Mouse (Mus musculus): ENCODE results near the gene Ankrd44. TPM values are rescaled to one million over a fixed set of nuclear protein-coding genes. Genes with fewer than 3 reads are reported as not detected.

Ankrd44 gene
- polyA plus RNA-seq, 1 experiment from 2014 or later, result 4.3 TPM

- 94% methylated on average over 3 of the region's 3 CpGs for WGBS
- H3K4me2 ChIP-seq (ENCODE audit: low read length), result no peak overlapping the region
- H3K4me1 ChIP-seq (replicated peaks; ENCODE audit: insufficient read depth, low read length), result no peaks in the 10 kb centered on the region
- TF ChIP-seq CTCF (IDR thresholded peaks at IDR 0.05; ENCODE audit: low read depth), result no peak
- no peaks in the 10 kb centered on the region for H3K9me3 ChIP-seq (replicated peaks; ENCODE audit: low read length)
- H3K4me3 ChIP-seq (replicated peaks; ENCODE audit: low read depth, low read length), result no peak overlapping the region
- H3K36me3 ChIP-seq (ENCODE audit: insufficient read depth, low read length), result no peaks in the 10 kb centered on the region
- ATAC-seq (replicated peaks; ENCODE audit: low FRiP score, low read depth) (no peak), DNase-seq (ENCODE audit: low spot score) (no peak)
- H3K27me3 ChIP-seq (ENCODE audit: insufficient read depth, low read length), result no peaks in the 10 kb centered on the region
- H3K27ac ChIP-seq, result no peak overlapping the region
- no peak overlapping the region for H3K9ac ChIP-seq (ENCODE audit: low read depth, low read length)
Observed at GRCm38 (mm10) chr1:54737472-54737871, 188.7 kb downstream of the Ankrd44 start.

GRCm38 (mm10) chr1:54734917-54735664 lies 191.1 kb downstream of the Ankrd44 start:
- Histone ChIP-seq H3K9ac (ENCODE audit: low read depth, low read length) (no peak overlapping the region), H3K27ac (no peak overlapping the region), H3K4me2 (ENCODE audit: low read length) (no peak overlapping the region), H3K36me3 (ENCODE audit: insufficient read depth, low read length) (no peaks in the 10 kb centered on the region), H3K9me3 (replicated peaks; ENCODE audit: low read length) (no peaks in the 10 kb centered on the region), H3K27me3 (ENCODE audit: insufficient read depth, low read length) (no peaks in the 10 kb centered on the region), H3K4me1 (replicated peaks; ENCODE audit: insufficient read depth, low read length) (no peaks in the 10 kb centered on the region), H3K4me3 (replicated peaks; ENCODE audit: low read depth, low read length) (no peak overlapping the region)
- no peak for TF ChIP-seq CTCF (IDR thresholded peaks at IDR 0.05; ENCODE audit: low read depth)
- ATAC-seq (replicated peaks; ENCODE audit: low FRiP score, low read depth) (no peak), DNase-seq (ENCODE audit: low spot score) (no peak)
- WGBS, result 68% methylated on average over 17 of the region's 17 CpGs

GRCm38 (mm10) chr1:54729316-54729715 lies 196.9 kb downstream of the Ankrd44 start:
- no peaks in the 10 kb centered on the region for H3K36me3 ChIP-seq (ENCODE audit: insufficient read depth, low read length)
- no peaks in the 10 kb centered on the region for H3K27me3 ChIP-seq (ENCODE audit: insufficient read depth, low read length)
- no peak overlapping the region for H3K27ac ChIP-seq
- no peaks in the 10 kb centered on the region for H3K4me1 ChIP-seq (replicated peaks; ENCODE audit: insufficient read depth, low read length)
- DNase-seq (ENCODE audit: low spot score) (no peak), ATAC-seq (replicated peaks; ENCODE audit: low FRiP score, low read depth) (no peak)
- no peak for TF ChIP-seq CTCF (IDR thresholded peaks at IDR 0.05; ENCODE audit: low read depth)
- H3K4me3 ChIP-seq (replicated peaks; ENCODE audit: low read depth, low read length), result no peak overlapping the region
- WGBS, result 83% methylated on average over 5 of the region's 5 CpGs
- no peak overlapping the region for H3K9ac ChIP-seq (ENCODE audit: low read depth, low read length)
- no peaks in the 10 kb centered on the region for H3K9me3 ChIP-seq (replicated peaks; ENCODE audit: low read length)
- no peak overlapping the region for H3K4me2 ChIP-seq (ENCODE audit: low read length)

- Histone ChIP-seq H3K9me3 (replicated peaks; ENCODE audit: low read length) (no peaks in the 10 kb centered on the region), H3K9ac (ENCODE audit: low read depth, low read length) (no peak overlapping the region), H3K27me3 (ENCODE audit: insufficient read depth, low read length) (no peaks in the 10 kb centered on the region), H3K4me2 (ENCODE audit: low read length) (no peak overlapping the region), H3K36me3 (ENCODE audit: insufficient read depth, low read length) (no peaks in the 10 kb centered on the region), H3K27ac (no peak overlapping the region), H3K4me3 (replicated peaks; ENCODE audit: low read depth, low read length) (no peak overlapping the region), H3K4me1 (replicated peaks; ENCODE audit: insufficient read depth, low read length) (no peaks in the 10 kb centered on the region)
- TF ChIP-seq CTCF (IDR thresholded peaks at IDR 0.05; ENCODE audit: low read depth), result no peak
- ATAC-seq (replicated peaks; ENCODE audit: low FRiP score, low read depth), result no peak
- 60% methylated on average over 2 of the region's 2 CpGs for WGBS
- DNase-seq (ENCODE audit: low spot score), result no peak
Observed at GRCm38 (mm10) chr1:54726555-54726954, 199.6 kb downstream of the Ankrd44 start.

- Histone ChIP-seq H3K27ac (no peak overlapping the region), H3K4me2 (ENCODE audit: low read length) (no peak overlapping the region), H3K4me3 (replicated peaks; ENCODE audit: low read depth, low read length) (no peak overlapping the region), H3K4me1 (replicated peaks; ENCODE audit: insufficient read depth, low read length) (no peaks in the 10 kb centered on the region), H3K9ac (ENCODE audit: low read depth, low read length) (no peak overlapping the region), H3K36me3 (ENCODE audit: insufficient read depth, low read length) (no peaks in the 10 kb centered on the region), H3K27me3 (ENCODE audit: insufficient read depth, low read length) (no peaks in the 10 kb centered on the region), H3K9me3 (replicated peaks; ENCODE audit: low read length) (no peaks in the 10 kb centered on the region)
- no peak for ATAC-seq (replicated peaks; ENCODE audit: low FRiP score, low read depth)
- DNase-seq (ENCODE audit: low spot score), result no peak
- 90% methylated on average over 6 of the region's 6 CpGs for WGBS
- TF ChIP-seq CTCF (IDR thresholded peaks at IDR 0.05; ENCODE audit: low read depth), result no peak
Observed at GRCm38 (mm10) chr1:54716921-54717320, 209.3 kb downstream of the Ankrd44 start.

- no peak for ATAC-seq (replicated peaks; ENCODE audit: low FRiP score, low read depth)
- Histone ChIP-seq H3K27ac (no peak overlapping the region), H3K4me3 (replicated peaks; ENCODE audit: low read depth, low read length) (no peak overlapping the region), H3K9me3 (replicated peaks; ENCODE audit: low read length) (no peaks in the 10 kb centered on the region), H3K27me3 (ENCODE audit: insufficient read depth, low read length) (no peaks in the 10 kb centered on the region), H3K4me1 (replicated peaks; ENCODE audit: insufficient read depth, low read length) (no peaks in the 10 kb centered on the region), H3K4me2 (ENCODE audit: low read length) (no peak overlapping the region), H3K9ac (ENCODE audit: low read depth, low read length) (no peak overlapping the region), H3K36me3 (ENCODE audit: insufficient read depth, low read length) (no peaks in the 10 kb centered on the region)
- no peak for DNase-seq (ENCODE audit: low spot score)
- WGBS, result 74% methylated on average over 8 of the region's 8 CpGs
- no peak for TF ChIP-seq CTCF (IDR thresholded peaks at IDR 0.05; ENCODE audit: low read depth)
Observed at GRCm38 (mm10) chr1:54715061-54715760, 211.0 kb downstream of the Ankrd44 start.
